Mouse (Mus musculus): ENCODE measurements around the gene Aqp1. TPM values are rescaled to one million over a fixed set of nuclear protein-coding genes. Genes with fewer than 3 reads are reported as not detected.

Aqp1 gene
- total and polyA plus RNA-seq, 3 experiments: 50.3 TPM; not detected in 2

GRCm38 (mm10) chr6:55356976-55357635 lies 20.9 kb downstream of the Aqp1 start:
- no peak overlapping the region for H3K4me3 ChIP-seq (ENCODE audit: low read depth, low read length)
- no peak for DNase-seq (ENCODE audit: low spot score)
- TF ChIP-seq TAL1 (conservative IDR thresholded peaks at IDR 0.05; ENCODE audit: low read depth, low read length): no peak
- TF ChIP-seq GATA1 (IDR thresholded peaks at IDR 0.05; ENCODE audit: borderline replicate concordance, low read length): no peak
- no peaks in the 10 kb centered on the region for H3K4me1 ChIP-seq (ENCODE audit: insufficient read depth, low read depth, low read length)
- no peaks in the 10 kb centered on the region for H3K9me3 ChIP-seq (replicated peaks)
- ATAC-seq (ENCODE audit: extremely low read depth, insufficient number of reproducible peaks, low FRiP score, poor library complexity, severe bottlenecking): no peak
- H3K27me3 ChIP-seq (ENCODE audit: insufficient read depth, low read length): no peaks in the 10 kb centered on the region; the same call in 1 of the 2 replicates
- no peaks in the 10 kb centered on the region for H3K36me3 ChIP-seq (replicated peaks)

- TF ChIP-seq CTCF (IDR thresholded peaks at IDR 0.05; ENCODE audit: low read depth, low read length): no peak
- Histone ChIP-seq H3K4me1 (ENCODE audit: insufficient read depth, low read depth, low read length) (no peaks in the 10 kb centered on the region), H3K4me3 (ENCODE audit: low read depth, low read length) (no peak overlapping the region), H3K36me3 (replicated peaks) (no peaks in the 10 kb centered on the region), H3K27me3 (ENCODE audit: insufficient read depth, low read length) (no peaks in the 10 kb centered on the region; the same call in 1 of the 2 replicates), H3K9me3 (replicated peaks) (no peaks in the 10 kb centered on the region)
- DNase-seq (ENCODE audit: low spot score) (no peak), ATAC-seq (ENCODE audit: extremely low read depth, insufficient number of reproducible peaks, low FRiP score, poor library complexity, severe bottlenecking) (no peak)
Measured at GRCm38 (mm10) chr6:55357636-55358031, 21.4 kb downstream of the Aqp1 start.

- TF ChIP-seq GATA1 (IDR thresholded peaks at IDR 0.05; ENCODE audit: borderline replicate concordance, low read length) (no peak), CTCF (IDR thresholded peaks at IDR 0.05; ENCODE audit: low read depth, low read length) (peak; percentile 61; the same call in 1 of the 2 replicates), TAL1 (conservative IDR thresholded peaks at IDR 0.05; ENCODE audit: low read depth, low read length) (no peak), GATA2 (IDR thresholded peaks at IDR 0.05; ENCODE audit: borderline replicate concordance, low read depth, low read length) (no peak), POLR2AphosphoS5 (IDR thresholded peaks at IDR 0.05; ENCODE audit: insufficient replicate concordance, low read depth, low read length) (no peak)
- Histone ChIP-seq H3K4me1 (ENCODE audit: insufficient read depth, low read depth, low read length) (no peaks in the 10 kb centered on the region), H3K9me3 (replicated peaks) (no peaks in the 10 kb centered on the region), H3K36me3 (replicated peaks) (no peaks in the 10 kb centered on the region), H3K27me3 (ENCODE audit: insufficient read depth, low read length) (no peaks in the 10 kb centered on the region; the same call in 1 of the 2 replicates), H3K4me3 (ENCODE audit: low read depth, low read length) (no peak overlapping the region)
- DNase-seq (ENCODE audit: low spot score) (peak; percentile 11), ATAC-seq (ENCODE audit: extremely low read depth, insufficient number of reproducible peaks, low FRiP score, poor library complexity, severe bottlenecking) (no peak)
Measured at GRCm38 (mm10) chr6:55358731-55359143, 22.5 kb downstream of the Aqp1 start.

- no peaks in the 10 kb centered on the region for H3K4me1 ChIP-seq (ENCODE audit: insufficient read depth, low read depth, low read length)
- H3K36me3 ChIP-seq (replicated peaks): no peaks in the 10 kb centered on the region
- no peak for TF ChIP-seq CTCF (IDR thresholded peaks at IDR 0.05; ENCODE audit: low read depth, low read length)
- TF ChIP-seq GATA2 (IDR thresholded peaks at IDR 0.05; ENCODE audit: borderline replicate concordance, low read depth, low read length): no peak
- no peak for TF ChIP-seq TAL1 (conservative IDR thresholded peaks at IDR 0.05; ENCODE audit: low read depth, low read length)
- TF ChIP-seq GATA1 (IDR thresholded peaks at IDR 0.05; ENCODE audit: borderline replicate concordance, low read length): no peak
- TF ChIP-seq POLR2AphosphoS5 (IDR thresholded peaks at IDR 0.05; ENCODE audit: insufficient replicate concordance, low read depth, low read length): no peak
- no peak overlapping the region for H3K4me3 ChIP-seq (ENCODE audit: low read depth, low read length)
- H3K27me3 ChIP-seq (ENCODE audit: insufficient read depth, low read length): no peaks in the 10 kb centered on the region
- ATAC-seq (ENCODE audit: extremely low read depth, insufficient number of reproducible peaks, low FRiP score, poor library complexity, severe bottlenecking) (no peak), DNase-seq (ENCODE audit: low spot score) (no peak)
- H3K9me3 ChIP-seq (replicated peaks): no peaks in the 10 kb centered on the region
Measured at GRCm38 (mm10) chr6:55362663-55363062, 26.4 kb downstream of the Aqp1 start.

- DNase-seq (ENCODE audit: low spot score): no peak
- no peaks in the 10 kb centered on the region for H3K4me1 ChIP-seq (ENCODE audit: insufficient read depth, low read depth, low read length)
- H3K27me3 ChIP-seq (ENCODE audit: insufficient read depth, low read length): no peaks in the 10 kb centered on the region
- no peaks in the 10 kb centered on the region for H3K36me3 ChIP-seq (replicated peaks)
- TF ChIP-seq POLR2AphosphoS5 (IDR thresholded peaks at IDR 0.05; ENCODE audit: insufficient replicate concordance, low read depth, low read length): no peak
- TF ChIP-seq GATA1 (IDR thresholded peaks at IDR 0.05; ENCODE audit: borderline replicate concordance, low read length): no peak
- no peak for TF ChIP-seq GATA2 (IDR thresholded peaks at IDR 0.05; ENCODE audit: borderline replicate concordance, low read depth, low read length)
- TF ChIP-seq TAL1 (conservative IDR thresholded peaks at IDR 0.05; ENCODE audit: low read depth, low read length): no peak
- no peak for TF ChIP-seq CTCF (IDR thresholded peaks at IDR 0.05; ENCODE audit: low read depth, low read length)
- H3K9me3 ChIP-seq (replicated peaks): no peaks in the 10 kb centered on the region
- ATAC-seq (ENCODE audit: extremely low read depth, insufficient number of reproducible peaks, low FRiP score, poor library complexity, severe bottlenecking): no peak
- no peak overlapping the region for H3K4me3 ChIP-seq (ENCODE audit: low read depth, low read length)
Measured at GRCm38 (mm10) chr6:55367126-55367525, 30.9 kb downstream of the Aqp1 start.

- no peak for DNase-seq (ENCODE audit: low spot score)
- Histone ChIP-seq H3K36me3 (replicated peaks) (no peaks in the 10 kb centered on the region), H3K4me3 (ENCODE audit: low read depth, low read length) (no peak overlapping the region), H3K9me3 (replicated peaks) (no peaks in the 10 kb centered on the region), H3K27me3 (ENCODE audit: insufficient read depth, low read length) (no peaks in the 10 kb centered on the region), H3K4me1 (ENCODE audit: insufficient read depth, low read depth, low read length) (no peaks in the 10 kb centered on the region)
- TF ChIP-seq POLR2AphosphoS5 (IDR thresholded peaks at IDR 0.05; ENCODE audit: insufficient replicate concordance, low read depth, low read length) (no peak), GATA2 (IDR thresholded peaks at IDR 0.05; ENCODE audit: borderline replicate concordance, low read depth, low read length) (no peak), TAL1 (conservative IDR thresholded peaks at IDR 0.05; ENCODE audit: low read depth, low read length) (no peak), GATA1 (IDR thresholded peaks at IDR 0.05; ENCODE audit: borderline replicate concordance, low read length) (no peak), CTCF (IDR thresholded peaks at IDR 0.05; ENCODE audit: low read depth, low read length) (no peak)
- ATAC-seq (ENCODE audit: extremely low read depth, insufficient number of reproducible peaks, low FRiP score, poor library complexity, severe bottlenecking): no peak
Measured at GRCm38 (mm10) chr6:55370831-55371230, 34.6 kb downstream of the Aqp1 start.

Data from G1E (cell line).